Mouse (Mus musculus) gastrocnemius, postnatal 14 days (tissue): ENCODE results near the gene Cdc14b. TPM values are rescaled to one million over a fixed set of nuclear protein-coding genes. Genes with fewer than 3 reads are reported as not detected.
A peak's percentile ranks its signal among the peaks of the same experiment; 100 is the strongest.

Experiments
- DNase-seq: peaks from one replicate; pipeline ENCODE4 v3.0.0; 2021; ENCODE audit warnings: mixed read lengths
- intact Hi-C: fragments of 180-260 bp; cut with DNase I; formaldehyde crosslinking; loops from one replicate; pipeline ENCODE4 v1.15.1; 2025; ENCODE audit warnings: low total_unique reads
- long read RNA-seq, 2 experiments: library from polyadenylated mRNA; stranded (forward); transcript quantifications; one replicate each; pipeline ENCODE4 v2.0.0; 2021
- total RNA-seq, 2 experiments: library from RNA; stranded (reverse); gene quantifications; 2 replicates each; pipeline ENCODE4 v1.2.3; 2021

The Cdc14b gene
- 1 to 10 TPM; 4.0 to 4.4 TPM for total RNA-seq
- long read RNA-seq, experiment 1, partial matches to known transcripts = 0 of 2 reads
- long read RNA-seq, experiment 1, other reads (novel, unspliced or antisense) = 2 of 2 reads
- long read RNA-seq, experiment 2 = 0 reads

DNA sequence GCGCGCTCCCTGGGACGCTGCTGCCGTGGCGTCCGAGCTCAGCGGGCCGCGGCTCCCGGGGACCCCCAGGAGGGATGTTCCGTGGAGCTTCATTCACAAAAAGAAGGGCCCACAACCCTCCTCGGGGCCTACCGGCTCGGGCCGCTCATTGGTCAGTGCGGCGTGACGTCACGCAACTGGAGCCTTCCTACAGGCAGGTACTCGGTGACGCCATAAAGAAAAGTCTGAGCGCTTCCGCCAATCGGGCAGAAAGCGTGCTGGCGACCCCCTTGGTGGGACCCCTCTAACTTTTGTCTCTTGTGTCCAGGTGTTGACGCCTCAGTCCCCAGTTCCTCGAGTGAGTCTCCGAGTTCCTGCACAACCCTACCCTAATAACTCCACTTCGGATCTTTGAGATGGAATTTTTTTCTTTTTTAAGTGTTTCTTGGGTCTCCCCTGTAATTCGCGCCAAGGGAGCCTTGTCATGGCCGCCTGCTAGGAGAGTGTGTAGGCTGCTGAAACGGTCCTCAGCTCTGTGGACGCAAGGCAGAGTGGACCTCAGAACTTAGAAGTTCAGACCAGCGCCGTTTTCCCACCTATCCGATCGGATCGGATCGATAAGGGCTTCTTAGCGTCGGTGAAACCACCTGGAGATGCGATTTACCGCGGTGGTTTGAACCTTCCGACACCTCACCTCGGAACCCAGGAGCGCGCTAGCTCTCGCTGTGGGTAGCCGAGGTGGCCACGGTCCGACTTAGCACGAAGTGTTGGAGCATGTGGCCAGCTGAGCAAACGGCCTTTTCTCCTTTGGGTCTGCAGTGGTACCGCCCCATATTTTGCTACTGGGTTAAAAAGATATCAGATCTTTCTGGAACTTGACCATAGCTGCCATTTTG is at the start of gene Cdc14b:
Cdc14b (minus strand) TSS at position 412 of the 875 bp plus-strand sequence.
- DNase-seq = peak; percentile 43
- intact Hi-C loops = no loop called here

DNA sequence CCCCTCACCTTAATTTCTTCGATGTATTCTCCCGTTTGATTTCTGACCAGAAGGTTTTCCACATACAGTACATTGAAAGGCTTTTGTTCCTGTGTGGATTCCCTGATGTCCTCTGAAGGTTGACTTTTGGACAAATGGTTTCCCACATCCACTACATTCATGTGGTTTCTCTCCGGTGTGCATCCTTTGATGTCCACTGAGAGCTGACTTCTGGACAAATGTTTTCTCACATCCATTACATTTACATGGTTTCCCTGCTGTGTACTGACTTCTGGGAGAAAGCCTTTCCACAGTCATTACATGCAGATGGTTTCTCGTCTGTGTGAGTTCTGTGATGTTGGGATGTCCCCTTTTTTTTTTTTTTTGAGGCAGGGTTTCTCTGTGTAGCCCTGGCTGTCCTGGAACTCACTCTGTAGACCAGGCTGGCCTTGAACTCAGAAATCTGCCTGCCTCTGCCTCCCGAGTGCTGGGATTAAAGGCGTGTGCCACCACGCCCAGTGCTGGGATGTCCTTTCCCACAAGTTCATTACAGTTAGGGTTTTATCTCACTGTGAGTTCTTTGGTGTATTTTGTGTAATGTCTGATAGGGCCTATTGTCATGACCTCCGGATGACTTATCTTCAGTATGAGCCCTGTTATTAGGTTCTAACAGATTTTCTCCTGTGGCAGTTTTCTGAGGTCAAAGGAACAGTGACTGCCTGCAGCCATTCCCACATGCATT is 47.6 kb upstream of the Cdc14b start:
- DNase-seq = no peak
- intact Hi-C loops = no loop called here

DNA sequence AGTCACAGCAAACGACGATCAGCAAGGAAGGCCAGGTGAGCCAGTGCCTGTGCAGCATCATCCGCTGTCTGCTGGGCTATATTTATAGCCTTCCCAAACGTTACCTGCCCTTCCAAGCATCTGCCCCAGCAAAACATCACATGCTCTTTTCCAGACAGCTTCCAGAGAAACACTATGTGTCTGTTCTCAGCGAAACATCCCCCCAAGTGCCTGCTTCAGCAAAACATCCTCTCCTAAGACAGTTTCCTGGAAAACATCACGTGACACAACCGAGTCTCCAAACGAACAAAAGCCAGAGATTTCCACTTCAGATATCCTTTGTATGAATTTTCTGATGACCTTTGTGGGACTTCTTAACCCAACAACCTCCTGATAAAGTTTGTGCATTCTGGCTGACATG is 45.2 kb upstream of the Cdc14b start:
- intact Hi-C loops = no loop called here
- DNase-seq = no peak

DNA sequence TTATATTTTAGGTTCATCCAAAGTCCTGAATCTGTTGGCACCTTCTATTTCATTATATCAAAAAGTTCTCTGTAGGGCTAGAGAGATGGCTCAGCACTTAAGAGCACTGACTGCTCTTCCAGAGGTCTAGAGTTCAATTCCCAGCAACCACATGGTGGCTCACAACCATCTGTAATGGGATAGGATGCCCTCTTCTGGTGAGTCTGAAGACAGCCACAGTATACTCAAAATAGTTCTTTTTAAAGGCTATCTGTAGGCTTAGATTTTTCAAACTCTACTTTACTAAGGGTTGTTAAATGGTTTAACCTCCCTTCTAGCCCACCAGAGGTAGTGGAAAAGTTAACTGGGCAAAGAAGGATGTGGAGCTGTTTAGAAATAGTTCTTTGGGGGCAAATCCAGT is 44.7 kb upstream of the Cdc14b start:
- DNase-seq = no peak
- intact Hi-C loops = loop anchor here (10.0 kb wide), 1 partner anchor 45 kb away; no protein-coding TSS in a partner anchor

DNA sequence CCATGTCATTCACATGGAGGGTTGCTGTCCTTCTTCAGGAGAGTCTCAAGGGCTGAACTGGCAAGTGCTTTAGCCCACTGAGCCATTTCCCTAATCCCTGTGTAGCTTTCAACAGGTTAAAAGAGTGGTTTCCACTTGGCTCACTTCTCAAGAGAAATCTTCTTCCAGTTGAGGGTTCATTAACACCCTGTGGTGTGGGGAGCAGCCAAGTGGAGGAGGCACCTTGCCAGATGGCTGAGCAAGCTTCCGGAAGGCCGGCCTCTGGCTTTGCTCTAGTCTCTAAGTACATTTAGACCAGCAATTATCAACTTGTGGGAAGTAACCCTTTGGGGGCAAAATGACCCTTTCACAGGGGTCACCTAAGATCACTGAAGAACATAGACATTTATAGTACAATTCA is 43.3 kb upstream of the Cdc14b start:
- intact Hi-C loops = loop anchor here (10.0 kb wide), 1 partner anchor 46 kb away; no protein-coding TSS in a partner anchor
- DNase-seq = peak; percentile 56

DNA sequence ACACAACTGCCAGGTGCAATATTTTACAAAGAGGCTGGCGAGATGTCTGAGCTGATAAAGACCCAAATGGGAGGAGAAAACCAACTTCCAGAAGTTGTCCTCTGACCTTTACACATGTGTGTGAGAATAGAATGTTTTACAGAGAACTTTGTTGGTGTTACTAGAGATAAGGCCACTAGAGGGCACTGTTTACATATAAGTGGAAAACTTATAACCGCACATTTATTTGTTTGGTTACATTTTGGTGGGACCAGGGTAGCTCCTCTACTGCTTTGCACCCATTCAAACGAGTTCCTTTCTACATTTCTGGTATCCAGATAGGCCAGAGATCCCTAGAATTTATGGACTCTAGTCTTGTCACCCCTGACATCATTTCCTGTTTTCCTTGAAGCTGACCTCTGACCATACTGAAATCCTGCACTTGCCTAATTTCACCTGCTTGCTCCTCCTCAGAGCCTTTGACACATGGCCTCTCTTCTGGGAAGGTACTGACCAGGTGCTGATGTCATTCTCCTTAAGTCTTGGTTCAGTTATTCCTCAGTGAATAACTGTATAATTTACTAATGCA is 40.5 kb upstream of the Cdc14b start:
- DNase-seq = no peak

DNA sequence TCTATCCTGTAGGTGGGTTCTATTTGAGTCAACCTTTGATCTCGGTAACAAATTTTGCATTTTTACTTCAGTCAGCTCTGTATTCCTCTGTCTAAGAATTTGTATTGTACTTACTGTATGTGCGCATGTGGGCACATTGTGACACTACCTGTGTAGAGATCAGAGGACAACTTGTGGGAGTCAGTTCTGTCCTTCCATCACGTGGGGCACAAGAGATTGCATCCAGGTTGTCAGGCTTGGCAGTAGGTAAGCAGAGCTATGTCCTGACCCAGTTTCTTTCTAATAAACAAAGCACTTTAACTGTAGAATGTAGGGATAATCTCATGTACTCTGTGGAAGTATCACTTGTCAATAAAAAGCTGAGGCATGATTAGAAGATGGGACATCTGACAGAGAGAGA is 39.0 kb upstream of the Cdc14b start:
- no peak for DNase-seq
- intact Hi-C loops = loop anchor here (10.0 kb wide), 1 partner anchor 51 kb away; no protein-coding TSS in a partner anchor

More for the DNA sequence above, 40.5 kb upstream of the Cdc14b start:
- intact Hi-C loops = loop anchor here (10.0 kb wide), 1 partner anchor 49 kb away; no protein-coding TSS in a partner anchor

DNA sequence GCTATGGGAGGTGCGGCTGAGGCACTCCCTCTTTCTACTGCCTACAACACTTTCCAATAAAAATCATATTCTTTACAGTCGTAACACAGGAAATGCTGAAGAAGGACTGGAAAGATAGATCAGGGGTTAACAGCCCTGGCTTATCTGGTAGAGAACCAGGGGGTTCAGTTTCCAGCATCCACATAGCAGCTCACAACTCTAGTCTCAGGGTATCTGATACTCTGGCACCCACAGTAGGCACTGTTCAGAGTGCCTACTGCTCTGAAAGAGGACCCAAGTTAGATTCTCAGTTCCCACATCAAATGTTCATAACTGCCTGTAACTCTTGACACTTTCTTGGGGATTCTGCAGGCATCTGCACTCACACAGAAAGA is 37.8 kb upstream of the Cdc14b start:
- no peak for DNase-seq
- intact Hi-C loops = loop anchor here (10.0 kb wide), 1 partner anchor 52 kb away; no protein-coding TSS in a partner anchor

DNA sequence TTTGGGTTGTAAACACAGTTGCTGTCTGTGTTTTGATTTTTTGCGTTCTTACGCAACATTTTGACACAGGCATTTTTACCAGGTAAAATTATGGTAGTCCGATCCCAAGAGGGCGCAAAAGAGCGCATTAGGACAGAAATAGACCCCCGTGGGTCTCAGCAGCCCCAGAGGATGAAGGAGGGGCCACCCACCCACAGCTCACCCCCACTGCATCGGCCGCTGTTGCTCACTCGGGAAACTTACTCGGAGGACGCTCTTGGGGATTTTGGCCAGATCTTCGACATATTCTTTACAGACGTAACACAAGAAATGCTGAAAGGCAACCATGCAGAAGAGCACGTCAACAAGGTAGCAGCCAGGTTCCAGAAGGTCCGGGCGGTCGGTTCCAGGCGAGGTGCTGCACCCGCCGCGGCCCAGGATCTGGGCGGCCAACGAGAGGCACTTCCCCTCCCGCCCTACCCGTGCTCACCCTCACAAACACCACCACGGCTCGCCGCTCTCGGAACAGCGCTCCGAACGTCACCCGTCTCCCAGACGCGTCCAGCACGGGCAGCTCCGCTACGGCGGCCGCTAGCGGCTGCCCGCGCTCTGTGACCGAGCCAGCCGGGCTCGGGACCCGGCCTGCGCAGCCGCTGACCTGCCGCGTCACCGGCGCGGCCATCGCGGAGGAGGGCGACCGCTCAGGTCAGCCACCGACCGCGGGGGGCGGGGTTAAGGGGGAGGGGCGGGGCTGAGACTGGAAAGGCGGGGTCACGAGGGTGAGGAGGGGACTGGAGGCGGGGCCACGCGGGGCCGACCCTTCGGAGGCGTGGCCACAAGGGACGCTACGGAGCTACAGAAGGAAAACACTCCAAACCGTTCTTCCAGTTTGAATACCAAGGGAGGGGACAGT is 37.2 kb upstream of the Cdc14b start, which contains the start of gene Aaed1:
Aaed1 (minus strand) TSS at position 687 of the 892 bp plus-strand sequence.
- intact Hi-C loops = loop anchor here (10.0 kb wide), 1 partner anchor 53 kb away; no protein-coding TSS in a partner anchor
- DNase-seq = peak; percentile 94

DNA sequence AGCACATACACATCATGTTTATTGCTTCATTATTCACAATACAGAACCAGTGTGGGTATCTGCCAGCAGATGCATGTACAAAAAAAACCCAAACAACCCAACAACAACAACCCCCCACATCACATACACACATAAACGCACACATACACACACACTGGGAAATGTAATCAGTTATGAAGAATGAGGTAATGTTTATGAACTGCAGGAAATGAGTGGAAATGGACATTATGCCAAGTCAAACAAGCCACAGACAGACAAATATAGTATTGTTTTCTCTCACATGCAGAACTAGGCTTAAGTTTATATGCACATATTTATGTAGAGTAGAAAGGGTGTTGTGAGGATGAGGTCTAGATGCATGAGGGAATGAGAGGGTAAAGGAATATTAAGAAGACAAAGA is 36.2 kb upstream of the Cdc14b start:
- no peak for DNase-seq
- intact Hi-C loops = loop anchor here (10.0 kb wide), 1 partner anchor 54 kb away; no protein-coding TSS in a partner anchor

DNA sequence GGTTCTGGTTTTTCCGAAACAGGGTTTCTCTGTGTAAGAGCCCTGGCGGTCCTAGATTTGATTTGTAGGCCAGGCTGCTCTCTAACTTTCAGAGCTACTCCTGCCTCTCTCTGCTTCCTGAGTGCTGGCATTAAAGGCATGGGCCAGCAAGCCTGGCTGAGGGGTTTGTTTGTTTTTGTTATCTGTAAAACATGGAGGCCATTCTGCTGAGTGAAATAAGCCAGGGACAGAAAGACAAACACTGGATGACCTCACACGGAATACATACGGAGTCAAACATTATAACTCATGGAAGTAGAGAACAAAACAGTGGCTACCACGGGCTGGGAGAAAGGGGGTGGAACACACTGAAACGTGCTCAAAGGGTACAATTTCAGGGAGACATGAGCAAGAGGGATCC is 35.5 kb upstream of the Cdc14b start:
- DNase-seq = no peak
- intact Hi-C loops = loop anchor here (10.0 kb wide), 1 partner anchor 54 kb away; no protein-coding TSS in a partner anchor

DNA sequence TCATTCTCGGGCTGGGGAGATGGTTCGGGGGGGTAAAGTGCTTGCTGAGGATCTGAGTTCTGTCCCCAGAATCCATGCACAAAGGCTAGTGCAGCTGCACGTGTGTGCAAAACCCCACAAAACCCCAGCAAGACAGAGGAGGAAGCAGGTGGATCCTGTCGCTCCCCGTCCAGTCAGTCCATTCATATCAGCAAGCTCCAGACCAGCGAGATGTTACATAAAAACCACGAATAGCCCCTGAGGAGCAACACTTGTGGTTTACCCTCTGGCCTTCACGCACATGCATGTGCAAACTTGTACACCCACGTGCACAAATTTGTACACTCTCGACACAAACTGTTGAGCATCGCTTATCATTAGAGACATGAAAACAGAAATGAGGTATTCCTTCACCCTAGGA is 34.8 kb upstream of the Cdc14b start:
- intact Hi-C loops = loop anchor here (10.0 kb wide), 2 partner anchors 55 to 125 kb away; no protein-coding TSS in a partner anchor
- no peak for DNase-seq

DNA sequence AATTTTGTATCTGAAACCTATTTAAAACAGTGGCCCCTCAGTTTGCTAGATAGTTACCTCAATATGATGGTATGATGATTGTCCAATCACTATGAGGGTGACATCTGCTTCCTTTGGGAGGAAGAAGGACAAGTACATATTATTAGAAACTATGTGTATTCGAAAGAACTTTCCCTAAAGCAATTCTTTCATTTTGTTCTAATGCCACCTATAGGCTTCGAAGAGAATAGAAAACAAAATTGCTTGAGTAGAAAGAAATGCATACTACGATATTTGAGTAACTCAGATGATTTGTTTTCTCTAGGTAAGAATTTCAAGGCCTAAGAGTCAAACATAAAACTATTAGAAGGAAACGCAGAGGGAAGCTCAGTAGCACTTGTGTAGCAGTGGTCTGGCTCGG is 33.9 kb upstream of the Cdc14b start:
- no peak for DNase-seq
- intact Hi-C loops = loop anchor here (10.0 kb wide), 1 partner anchor 124 kb away; no protein-coding TSS in a partner anchor

DNA sequence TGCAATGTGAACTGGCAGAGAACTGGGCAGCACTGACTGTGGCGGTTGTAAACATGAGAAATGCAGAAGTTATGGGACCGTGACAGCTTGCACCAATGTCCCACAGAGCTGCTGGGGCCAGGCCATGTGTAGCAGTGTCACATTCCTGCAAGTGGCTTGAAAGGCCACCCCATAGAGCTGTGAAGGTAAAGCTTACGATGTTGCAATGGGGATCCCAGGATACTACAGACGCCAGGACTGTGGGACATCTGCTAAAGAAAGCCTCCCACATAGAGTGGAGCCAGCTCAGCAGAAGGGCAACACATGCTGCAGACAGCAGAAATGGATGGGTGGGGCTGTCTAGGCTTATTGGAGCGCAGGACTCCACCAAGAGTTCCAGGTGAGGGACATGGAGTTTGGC is 32.4 kb upstream of the Cdc14b start:
- intact Hi-C loops = loop anchor here (2.0 to 10.0 kb wide), 2 partner anchors 59 to 123 kb away; no protein-coding TSS in a partner anchor
- DNase-seq = no peak

DNA sequence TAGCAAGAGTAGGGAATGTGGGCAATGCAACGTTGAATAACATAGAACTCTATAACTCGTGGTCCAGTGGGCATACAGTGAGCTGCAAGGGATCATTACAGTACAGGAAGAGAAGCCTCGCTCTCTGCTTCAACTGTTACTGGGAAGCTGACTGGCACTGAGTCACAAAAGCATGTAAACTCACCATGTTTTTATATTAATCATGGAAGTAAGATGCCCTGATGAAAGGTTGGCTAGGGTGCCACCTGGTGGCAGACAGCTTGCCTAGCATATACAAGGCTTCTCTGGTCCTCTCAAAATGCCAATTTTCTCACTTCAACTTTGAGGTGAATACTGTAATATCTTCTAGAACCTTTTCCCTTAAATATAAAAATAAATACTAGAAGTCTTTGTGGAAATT is 31.0 kb upstream of the Cdc14b start:
- peak; percentile 48 for DNase-seq
- intact Hi-C loops = loop anchor here (2.0 to 10.0 kb wide), 2 partner anchors 57 to 121 kb away; no protein-coding TSS in a partner anchor

DNA sequence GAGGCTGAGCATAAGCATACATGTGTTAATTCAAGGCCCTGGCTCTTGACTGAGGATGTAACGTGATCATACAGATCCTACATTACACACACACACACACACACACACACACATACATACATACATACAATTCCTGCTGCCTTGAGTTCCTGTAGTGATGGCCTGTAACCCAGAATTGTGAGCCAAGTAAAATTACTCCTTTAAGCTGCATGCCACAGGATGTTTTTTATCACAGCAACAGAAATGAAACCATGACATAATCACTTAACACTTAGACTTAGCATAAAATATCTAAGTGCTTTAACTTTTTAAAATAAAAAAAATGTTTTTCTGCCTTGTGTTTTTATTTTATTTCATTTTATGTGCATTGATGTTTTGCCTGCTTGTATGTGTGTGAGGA is 24.0 kb upstream of the Cdc14b start:
- no peak for DNase-seq
- intact Hi-C loops = no loop called here

DNA sequence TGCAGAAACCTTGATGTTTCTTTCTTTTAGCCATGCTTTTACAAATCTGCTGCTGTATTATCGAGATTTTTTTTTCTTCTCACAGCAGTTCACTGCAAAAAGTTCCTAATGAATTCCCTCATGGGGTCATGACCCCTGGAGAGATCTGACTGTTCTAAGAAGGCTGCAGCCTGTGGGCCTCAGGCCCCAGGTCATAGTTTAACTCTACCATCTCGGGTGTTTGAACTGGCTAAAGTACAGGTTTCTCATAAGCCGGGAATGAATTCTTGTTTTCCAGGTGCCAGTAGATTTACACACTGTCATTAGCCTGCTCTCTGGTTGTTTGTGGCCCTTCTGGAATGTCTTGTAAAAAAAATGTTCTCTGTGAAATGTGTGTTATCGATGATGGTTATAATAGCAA is 11.7 kb upstream of the Cdc14b start:
- intact Hi-C loops = no loop called here
- no peak for DNase-seq

DNA sequence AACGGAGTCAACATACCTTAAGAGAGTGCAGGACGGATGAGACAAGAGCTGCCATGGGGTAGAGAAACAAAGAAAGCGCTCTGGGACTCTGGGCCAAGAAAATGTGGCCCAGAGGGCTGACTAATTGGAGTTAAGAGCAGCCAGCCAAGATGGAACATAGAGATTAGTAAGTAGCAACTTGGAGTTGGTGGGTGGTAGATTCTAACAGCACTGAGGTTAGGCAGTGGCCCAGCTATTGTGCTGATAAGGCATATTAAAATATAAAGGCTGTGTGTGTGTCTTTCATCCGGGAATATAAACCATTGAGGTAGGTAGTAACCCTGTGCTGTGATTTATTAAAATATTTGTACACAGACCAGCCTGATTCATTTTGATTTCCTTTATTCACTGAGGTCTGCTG is 11.2 kb upstream of the Cdc14b start:
- no peak for DNase-seq
- intact Hi-C loops = no loop called here
